Mouse (Mus musculus): Measurements from ENCODE around the gene Col19a1.

DNA sequence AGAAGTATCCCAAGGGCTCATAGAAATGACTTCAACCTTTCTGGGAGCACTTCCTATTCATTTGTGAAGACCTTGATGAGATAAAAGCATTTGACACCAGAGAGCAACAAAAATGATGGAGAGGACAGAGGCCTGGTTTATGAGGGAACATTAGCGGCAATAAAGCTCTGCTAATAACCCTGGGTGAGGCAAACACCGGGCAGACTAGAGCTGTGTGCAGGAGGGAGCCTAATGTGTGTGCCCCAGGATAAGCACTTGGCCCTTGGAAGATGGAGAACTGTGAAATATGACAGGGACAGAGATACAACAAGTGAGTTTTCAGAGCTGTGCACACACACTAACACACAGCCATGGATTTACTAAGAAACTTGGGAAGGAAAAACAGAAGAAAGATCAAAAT, 294.8 kb downstream of the Col19a1 start:
- TF ChIP-seq GATA1 (IDR thresholded peaks at IDR 0.05; ENCODE audit: borderline replicate concordance, low read length): no peak
- no peak for TF ChIP-seq FLI1 (IDR thresholded peaks at IDR 0.05; ENCODE audit: low read length)
